Mouse (Mus musculus): ENCODE measurements around the gene Usp25. TPM values are rescaled to one million over a fixed set of nuclear protein-coding genes. Genes with fewer than 3 reads are reported as not detected.
A peak's percentile ranks its signal among the peaks of the same experiment; 100 is the strongest.

Gene Usp25
- polyA plus RNA-seq, 1 experiment: 24.4 TPM

GRCm38 (mm10) chr16:77076954-77077735 lies 63.6 kb downstream of the Usp25 start:
- no peak overlapping the region for H3K4me3 ChIP-seq (ENCODE audit: low read depth, low read length)
- no peak overlapping the region for H3K9ac ChIP-seq (ENCODE audit: low read depth, poor library complexity, severe bottlenecking)
- H3K27ac ChIP-seq (ENCODE audit: insufficient read depth, low read length): no peak overlapping the region
- TF ChIP-seq CTCF (IDR thresholded peaks at IDR 0.05; ENCODE audit: low read depth, low read length) (no peak), EP300 (IDR thresholded peaks at IDR 0.05; ENCODE audit: insufficient read depth, low read depth, low read length) (0 out of 2 replicates have a peak, but pooled peaks have one; percentile 17)
- H3K27me3 ChIP-seq (ENCODE audit: control insufficient read depth, insufficient read depth, low read length, poor library complexity, severe bottlenecking): no peaks in the 10 kb centered on the region
- H3K9me3 ChIP-seq (replicated peaks; ENCODE audit: control insufficient read depth, insufficient read depth, low read length, poor library complexity, severe bottlenecking): no peaks in the 10 kb centered on the region
- no peaks in the 10 kb centered on the region for H3K4me1 ChIP-seq (ENCODE audit: control insufficient read depth, insufficient read depth, low read length)
- no peaks in the 10 kb centered on the region; the same call in 1 of the 2 replicates for H3K36me3 ChIP-seq (ENCODE audit: control insufficient read depth, insufficient read depth, low read length, poor library complexity, severe bottlenecking)

GRCm38 (mm10) chr16:77077736-77078005 lies 64.2 kb downstream of the Usp25 start:
- Histone ChIP-seq H3K27me3 (ENCODE audit: control insufficient read depth, insufficient read depth, low read length, poor library complexity, severe bottlenecking) (no peaks in the 10 kb centered on the region), H3K9me3 (replicated peaks; ENCODE audit: control insufficient read depth, insufficient read depth, low read length, poor library complexity, severe bottlenecking) (no peaks in the 10 kb centered on the region), H3K4me3 (ENCODE audit: low read depth, low read length) (no peak overlapping the region), H3K27ac (ENCODE audit: insufficient read depth, low read length) (no peak overlapping the region), H3K4me1 (ENCODE audit: control insufficient read depth, insufficient read depth, low read length) (no peaks in the 10 kb centered on the region), H3K9ac (ENCODE audit: low read depth, poor library complexity, severe bottlenecking) (no peak overlapping the region), H3K36me3 (ENCODE audit: control insufficient read depth, insufficient read depth, low read length, poor library complexity, severe bottlenecking) (no peaks in the 10 kb centered on the region; the same call in 1 of the 2 replicates)
- TF ChIP-seq CTCF (IDR thresholded peaks at IDR 0.05; ENCODE audit: low read depth, low read length): no peak
- no peak for TF ChIP-seq EP300 (IDR thresholded peaks at IDR 0.05; ENCODE audit: insufficient read depth, low read depth, low read length)
- no peak for TF ChIP-seq POLR2A (IDR thresholded peaks at IDR 0.05; ENCODE audit: insufficient read depth, low read length)

- Histone ChIP-seq H3K4me1 (ENCODE audit: control insufficient read depth, insufficient read depth, low read length) (no peaks in the 10 kb centered on the region), H3K27me3 (ENCODE audit: control insufficient read depth, insufficient read depth, low read length, poor library complexity, severe bottlenecking) (no peaks in the 10 kb centered on the region), H3K9ac (ENCODE audit: low read depth, poor library complexity, severe bottlenecking) (no peak overlapping the region), H3K27ac (ENCODE audit: insufficient read depth, low read length) (no peak overlapping the region), H3K4me3 (ENCODE audit: low read depth, low read length) (no peak overlapping the region), H3K36me3 (ENCODE audit: control insufficient read depth, insufficient read depth, low read length, poor library complexity, severe bottlenecking) (no peaks in the 10 kb centered on the region; the same call in 1 of the 2 replicates), H3K9me3 (replicated peaks; ENCODE audit: control insufficient read depth, insufficient read depth, low read length, poor library complexity, severe bottlenecking) (no peaks in the 10 kb centered on the region)
- TF ChIP-seq EP300 (IDR thresholded peaks at IDR 0.05; ENCODE audit: insufficient read depth, low read depth, low read length) (no peak), CTCF (IDR thresholded peaks at IDR 0.05; ENCODE audit: low read depth, low read length) (no peak), POLR2A (IDR thresholded peaks at IDR 0.05; ENCODE audit: insufficient read depth, low read length) (no peak)
Measured at GRCm38 (mm10) chr16:77084071-77084470, 70.6 kb downstream of the Usp25 start.

GRCm38 (mm10) chr16:77089806-77090205 lies 76.3 kb downstream of the Usp25 start:
- no peak for TF ChIP-seq EP300 (IDR thresholded peaks at IDR 0.05; ENCODE audit: insufficient read depth, low read depth, low read length)
- no peak for TF ChIP-seq POLR2A (IDR thresholded peaks at IDR 0.05; ENCODE audit: insufficient read depth, low read length)
- TF ChIP-seq CTCF (IDR thresholded peaks at IDR 0.05; ENCODE audit: low read depth, low read length): no peak
- no peak overlapping the region for H3K27ac ChIP-seq (ENCODE audit: insufficient read depth, low read length)
- H3K36me3 ChIP-seq (ENCODE audit: control insufficient read depth, insufficient read depth, low read length, poor library complexity, severe bottlenecking): no peaks in the 10 kb centered on the region
- no peaks in the 10 kb centered on the region for H3K4me1 ChIP-seq (ENCODE audit: control insufficient read depth, insufficient read depth, low read length)
- no peak overlapping the region for H3K4me3 ChIP-seq (ENCODE audit: low read depth, low read length)
- no peaks in the 10 kb centered on the region for H3K9me3 ChIP-seq (replicated peaks; ENCODE audit: control insufficient read depth, insufficient read depth, low read length, poor library complexity, severe bottlenecking)
- no peak overlapping the region for H3K9ac ChIP-seq (ENCODE audit: low read depth, poor library complexity, severe bottlenecking)
- H3K27me3 ChIP-seq (ENCODE audit: control insufficient read depth, insufficient read depth, low read length, poor library complexity, severe bottlenecking): no peaks in the 10 kb centered on the region

GRCm38 (mm10) chr16:77093526-77093925 lies 80.0 kb downstream of the Usp25 start:
- Histone ChIP-seq H3K9me3 (replicated peaks; ENCODE audit: control insufficient read depth, insufficient read depth, low read length, poor library complexity, severe bottlenecking) (no peaks in the 10 kb centered on the region), H3K4me1 (ENCODE audit: control insufficient read depth, insufficient read depth, low read length) (no peaks in the 10 kb centered on the region), H3K4me3 (ENCODE audit: low read depth, low read length) (no peak overlapping the region)

GRCm38 (mm10) chr16:77095017-77095551 lies 81.6 kb downstream of the Usp25 start:
- Histone ChIP-seq H3K4me3 (ENCODE audit: low read depth, low read length) (no peak overlapping the region), H3K4me1 (ENCODE audit: control insufficient read depth, insufficient read depth, low read length) (no peaks in the 10 kb centered on the region), H3K36me3 (ENCODE audit: control insufficient read depth, insufficient read depth, low read length, poor library complexity, severe bottlenecking) (no peaks in the 10 kb centered on the region), H3K27me3 (ENCODE audit: control insufficient read depth, insufficient read depth, low read length, poor library complexity, severe bottlenecking) (no peaks in the 10 kb centered on the region), H3K9ac (ENCODE audit: low read depth, poor library complexity, severe bottlenecking) (no peak overlapping the region), H3K9me3 (replicated peaks; ENCODE audit: control insufficient read depth, insufficient read depth, low read length, poor library complexity, severe bottlenecking) (no peaks in the 10 kb centered on the region), H3K27ac (ENCODE audit: insufficient read depth, low read length) (no peak overlapping the region)
- TF ChIP-seq CTCF (IDR thresholded peaks at IDR 0.05; ENCODE audit: low read depth, low read length): no peak
- no peak for TF ChIP-seq EP300 (IDR thresholded peaks at IDR 0.05; ENCODE audit: insufficient read depth, low read depth, low read length)
- no peak for TF ChIP-seq POLR2A (IDR thresholded peaks at IDR 0.05; ENCODE audit: insufficient read depth, low read length)

More at GRCm38 (mm10) chr16:77093526-77093925, 80.0 kb downstream of the Usp25 start:
- H3K27ac ChIP-seq (ENCODE audit: insufficient read depth, low read length): no peak overlapping the region
- TF ChIP-seq POLR2A (IDR thresholded peaks at IDR 0.05; ENCODE audit: insufficient read depth, low read length): no peak
- TF ChIP-seq EP300 (IDR thresholded peaks at IDR 0.05; ENCODE audit: insufficient read depth, low read depth, low read length): no peak
- no peak for TF ChIP-seq CTCF (IDR thresholded peaks at IDR 0.05; ENCODE audit: low read depth, low read length)
- no peaks in the 10 kb centered on the region for H3K27me3 ChIP-seq (ENCODE audit: control insufficient read depth, insufficient read depth, low read length, poor library complexity, severe bottlenecking)
- no peaks in the 10 kb centered on the region for H3K36me3 ChIP-seq (ENCODE audit: control insufficient read depth, insufficient read depth, low read length, poor library complexity, severe bottlenecking)
- no peak overlapping the region for H3K9ac ChIP-seq (ENCODE audit: low read depth, poor library complexity, severe bottlenecking)
